Mouse (Mus musculus): ENCODE results near the gene Ccdc47. TPM values are rescaled to one million over a fixed set of nuclear protein-coding genes. Genes with fewer than 3 reads are reported as not detected.

Ccdc47 gene
- polyA plus RNA-seq, 1 experiment from 2014 or later = 96.3 TPM

DNA sequence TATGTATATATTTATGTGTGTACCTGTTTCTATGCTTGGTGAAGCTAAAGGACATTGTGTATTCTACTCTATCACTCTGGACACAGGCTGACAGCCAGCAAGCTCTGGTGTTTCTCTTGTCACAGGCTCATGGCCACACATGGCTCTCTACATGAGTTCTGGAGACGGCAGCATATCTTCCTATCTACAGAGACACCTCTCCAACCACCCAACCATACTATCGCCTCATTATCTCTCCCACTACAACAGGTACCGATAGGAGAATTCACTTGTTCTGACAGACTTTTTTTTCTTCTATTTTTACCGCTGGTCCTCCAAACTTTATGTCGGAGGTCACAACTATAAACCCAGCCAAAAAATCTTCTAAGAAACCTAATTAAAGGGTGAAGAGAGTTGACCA lies 23.9 kb downstream of the Ccdc47 start:
- Histone ChIP-seq H3K27ac (ENCODE audit: low read length) (no peak overlapping the region), H3K9ac (ENCODE audit: low read length) (no peak overlapping the region), H3K4me3 (ENCODE audit: low read length) (peak overlapping the region; percentile 84; the same call in 1 of the 2 replicates), H3K4me2 (ENCODE audit: low read depth, low read length) (peak overlapping the region; percentile 86), H3K36me3 (ENCODE audit: control insufficient read depth, insufficient read depth, low read length) (peaks cover under 1% of the 10 kb centered on the region; the same call in 1 of the 2 replicates), H3K27me3 (ENCODE audit: control insufficient read depth, insufficient read depth, low read depth, low read length) (no peaks in the 10 kb centered on the region), H3K4me1 (replicated peaks; ENCODE audit: control insufficient read depth, insufficient read depth, low read length) (peaks cover 15% of the 10 kb centered on the region), H3K9me3 (ENCODE audit: control insufficient read depth, low read length) (no peaks in the 10 kb centered on the region)
- 76% methylated on average over 5 of the region's 5 CpGs for WGBS
- no peak for ATAC-seq (ENCODE audit: low read depth)

DNA sequence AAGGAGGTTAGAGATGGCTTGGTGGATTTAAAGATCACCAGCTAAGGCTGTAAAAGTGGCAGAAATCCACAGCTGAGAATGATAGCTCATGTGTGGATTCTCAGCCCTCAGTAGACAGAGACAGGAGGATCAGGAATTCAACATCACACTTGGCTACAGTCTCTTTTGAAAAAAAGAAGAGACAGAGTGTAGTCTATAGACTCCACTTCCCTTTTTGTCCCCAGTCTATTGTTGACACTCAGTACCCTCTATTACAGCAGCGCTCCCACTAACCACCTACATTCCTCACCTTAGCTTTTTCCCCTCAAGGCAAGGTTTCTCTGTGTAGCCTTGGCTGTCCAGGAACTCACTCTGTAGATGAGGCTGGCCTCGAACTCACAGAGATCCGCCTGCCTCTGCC lies 24.4 kb downstream of the Ccdc47 start:
- Histone ChIP-seq H3K4me1 (replicated peaks; ENCODE audit: control insufficient read depth, insufficient read depth, low read length) (peaks cover 15% of the 10 kb centered on the region), H3K4me3 (ENCODE audit: low read length) (no peak overlapping the region), H3K9ac (ENCODE audit: low read length) (no peak overlapping the region), H3K4me2 (ENCODE audit: low read depth, low read length) (no peak overlapping the region), H3K27me3 (ENCODE audit: control insufficient read depth, insufficient read depth, low read depth, low read length) (no peaks in the 10 kb centered on the region), H3K36me3 (ENCODE audit: control insufficient read depth, insufficient read depth, low read length) (no peaks in the 10 kb centered on the region), H3K27ac (ENCODE audit: low read length) (no peak overlapping the region), H3K9me3 (ENCODE audit: control insufficient read depth, low read length) (no peaks in the 10 kb centered on the region)
- WGBS = 90% methylated on average over 3 of the region's 3 CpGs
- no peak for ATAC-seq (ENCODE audit: low read depth)

DNA sequence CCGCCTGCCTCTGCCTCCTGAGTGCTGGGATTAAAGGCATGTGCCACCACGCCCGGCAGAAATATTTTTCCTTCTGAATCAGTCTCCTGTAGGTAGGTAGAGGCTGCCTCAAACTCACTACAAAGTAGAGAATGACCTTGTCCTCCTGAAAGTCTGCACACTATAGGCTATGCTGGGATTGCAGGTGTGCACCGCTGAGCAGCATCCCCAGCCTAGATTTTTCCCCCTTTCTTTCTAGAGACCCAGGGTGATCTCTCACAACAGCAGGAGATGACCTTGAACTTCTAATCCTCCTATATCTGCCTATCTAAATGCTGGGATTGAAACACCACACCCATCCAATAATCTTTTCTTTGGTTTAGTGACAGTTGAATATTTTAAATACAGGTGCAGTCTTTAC lies 28.8 kb downstream of the Ccdc47 start:
- H3K9ac ChIP-seq (ENCODE audit: low read length) = no peak overlapping the region
- no peaks in the 10 kb centered on the region for H3K9me3 ChIP-seq (ENCODE audit: control insufficient read depth, low read length)
- peaks cover 2% of the 10 kb centered on the region for H3K4me1 ChIP-seq (replicated peaks; ENCODE audit: control insufficient read depth, insufficient read depth, low read length)
- H3K36me3 ChIP-seq (ENCODE audit: control insufficient read depth, insufficient read depth, low read length) = no peaks in the 10 kb centered on the region
- 89% methylated on average over 4 of the region's 4 CpGs for WGBS
- H3K27me3 ChIP-seq (ENCODE audit: control insufficient read depth, insufficient read depth, low read depth, low read length) = no peaks in the 10 kb centered on the region
- H3K27ac ChIP-seq (ENCODE audit: low read length) = no peak overlapping the region
- no peak overlapping the region for H3K4me3 ChIP-seq (ENCODE audit: low read length)
- H3K4me2 ChIP-seq (ENCODE audit: low read depth, low read length) = no peak overlapping the region
- no peak for ATAC-seq (ENCODE audit: low read depth)

DNA sequence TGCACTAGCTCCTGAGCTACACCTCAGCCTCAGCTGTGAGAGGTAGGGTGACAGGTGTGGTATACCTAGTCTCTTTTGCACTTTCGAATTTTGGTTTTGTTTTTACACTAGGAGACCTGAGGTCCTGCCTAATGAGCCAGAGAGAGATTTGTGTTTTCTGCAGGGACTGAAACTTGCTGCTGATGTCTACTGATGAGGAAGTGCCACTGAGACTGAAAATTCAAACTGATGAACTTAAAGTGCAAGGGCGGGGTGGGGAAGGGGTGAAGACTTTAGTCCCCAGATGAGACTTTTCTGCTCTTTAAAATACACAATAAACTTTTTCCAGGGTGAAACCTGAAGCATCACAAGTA lies 35.7 kb downstream of the Ccdc47 start:
- Histone ChIP-seq H3K9me3 (ENCODE audit: control insufficient read depth, low read length) (no peaks in the 10 kb centered on the region), H3K4me2 (ENCODE audit: low read depth, low read length) (no peak overlapping the region), H3K9ac (ENCODE audit: low read length) (no peak overlapping the region), H3K27ac (ENCODE audit: low read length) (no peak overlapping the region), H3K4me3 (ENCODE audit: low read length) (no peak overlapping the region), H3K36me3 (ENCODE audit: control insufficient read depth, insufficient read depth, low read length) (no peaks in the 10 kb centered on the region; the same call in 1 of the 2 replicates), H3K4me1 (replicated peaks; ENCODE audit: control insufficient read depth, insufficient read depth, low read length) (no peaks in the 10 kb centered on the region), H3K27me3 (ENCODE audit: control insufficient read depth, insufficient read depth, low read depth, low read length) (no peaks in the 10 kb centered on the region)
- ATAC-seq (ENCODE audit: low read depth) = no peak
- WGBS = 88% methylated on average over 2 of the region's 2 CpGs

DNA sequence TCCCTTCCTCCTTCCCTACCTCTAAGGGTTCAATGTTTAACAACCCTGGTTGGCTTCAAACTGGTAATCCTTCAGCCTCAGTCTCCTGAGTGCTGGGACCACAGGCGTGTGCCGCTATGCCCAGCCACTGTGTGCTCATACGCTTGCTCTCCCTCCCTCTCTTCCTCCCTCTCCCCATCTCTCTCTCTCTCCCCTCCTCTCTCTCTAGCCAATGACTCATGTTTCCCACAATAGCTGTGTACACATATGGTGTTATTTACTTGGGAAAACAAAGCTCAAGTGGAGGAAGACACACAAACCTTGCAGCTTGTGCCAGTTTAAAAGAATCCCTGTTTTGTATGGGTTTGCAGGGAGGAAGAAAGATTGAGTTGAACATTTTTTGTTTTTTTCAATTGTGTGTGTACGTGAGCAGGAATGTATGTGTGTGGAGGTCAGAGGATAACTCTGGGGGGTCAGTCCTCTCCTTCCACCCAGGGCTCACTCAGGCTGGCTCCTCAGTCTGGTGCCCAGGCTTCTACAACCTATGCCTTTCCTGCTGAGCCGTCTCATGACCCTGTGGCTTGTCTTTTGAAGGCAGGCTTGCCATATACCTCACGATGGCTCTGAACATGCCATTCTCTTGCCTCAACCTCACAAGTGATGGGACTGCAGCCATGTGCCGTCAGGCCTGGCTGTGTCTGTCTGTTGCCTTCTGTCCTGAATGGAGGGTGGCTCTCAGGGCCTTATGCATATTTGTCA lies 36.3 kb downstream of the Ccdc47 start:
- no peak for ATAC-seq (ENCODE audit: low read depth)
- WGBS = 69% methylated on average over 7 of the region's 7 CpGs
- no peaks in the 10 kb centered on the region for H3K4me1 ChIP-seq (replicated peaks; ENCODE audit: control insufficient read depth, insufficient read depth, low read length)
- no peak overlapping the region for H3K4me2 ChIP-seq (ENCODE audit: low read depth, low read length)
- H3K36me3 ChIP-seq (ENCODE audit: control insufficient read depth, insufficient read depth, low read length) = no peaks in the 10 kb centered on the region; the same call in 1 of the 2 replicates
- no peaks in the 10 kb centered on the region for H3K27me3 ChIP-seq (ENCODE audit: control insufficient read depth, insufficient read depth, low read depth, low read length)
- no peak overlapping the region for H3K27ac ChIP-seq (ENCODE audit: low read length)
- no peak overlapping the region for H3K4me3 ChIP-seq (ENCODE audit: low read length)
- H3K9ac ChIP-seq (ENCODE audit: low read length) = no peak overlapping the region
- H3K9me3 ChIP-seq (ENCODE audit: control insufficient read depth, low read length) = no peaks in the 10 kb centered on the region

DNA sequence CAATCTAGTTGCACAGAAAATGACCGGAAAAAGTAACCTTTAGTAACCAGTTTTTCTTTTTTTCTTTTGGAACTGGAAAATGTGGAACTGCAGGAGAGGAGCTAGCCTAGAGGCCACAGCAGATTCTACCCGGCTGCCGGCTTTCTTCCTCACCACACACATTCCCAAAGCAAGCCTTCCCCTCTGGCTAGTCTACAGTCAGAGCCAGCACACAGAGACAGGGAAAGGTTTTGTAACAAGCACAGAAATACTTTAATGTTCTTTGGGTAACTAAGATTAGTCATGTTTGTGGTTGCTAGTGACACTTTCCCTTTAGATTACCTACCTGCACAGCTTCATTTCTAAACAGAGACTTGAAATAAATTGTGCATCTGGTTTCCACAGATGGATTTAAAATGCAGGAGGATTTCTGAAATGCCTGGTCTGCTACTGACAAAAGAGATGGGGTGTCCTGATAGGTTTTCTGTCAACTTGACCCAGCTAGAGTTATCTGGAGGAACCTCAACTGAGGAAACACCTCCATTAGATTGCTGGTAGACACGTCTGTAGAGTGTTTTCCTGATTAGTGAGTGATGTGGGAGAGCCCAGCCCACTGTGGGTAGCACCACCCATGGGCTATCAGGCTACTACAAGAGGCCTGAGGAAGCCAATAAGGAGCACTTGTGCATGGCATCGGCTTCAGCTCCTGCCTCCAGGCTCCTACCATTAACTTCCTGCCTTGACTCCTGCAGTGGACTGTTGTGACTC lies 37.9 kb downstream of the Ccdc47 start:
- no peak overlapping the region for H3K4me3 ChIP-seq (ENCODE audit: low read length)
- no peaks in the 10 kb centered on the region for H3K9me3 ChIP-seq (ENCODE audit: control insufficient read depth, low read length)

DNA sequence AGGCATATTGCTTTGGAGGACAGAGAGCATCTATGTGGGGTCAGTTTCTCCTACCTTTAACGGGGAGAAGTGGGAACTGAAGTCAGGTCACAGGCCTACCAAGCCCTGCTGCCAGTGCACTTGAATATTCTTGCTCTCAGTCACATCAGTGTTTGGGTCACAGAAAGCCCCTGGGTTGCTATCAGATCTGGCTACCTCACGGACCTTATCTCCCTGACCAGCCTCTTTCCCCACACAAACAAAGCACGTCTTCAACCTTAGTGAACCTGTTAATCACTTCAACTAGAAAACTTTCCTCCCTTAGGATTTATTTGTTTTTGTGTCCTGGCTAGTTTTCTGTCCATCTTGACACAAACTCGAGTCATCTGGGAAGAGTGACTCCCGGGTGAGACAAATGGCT lies 39.8 kb downstream of the Ccdc47 start:
- no peaks in the 10 kb centered on the region for H3K27me3 ChIP-seq (ENCODE audit: control insufficient read depth, insufficient read depth, low read depth, low read length)
- H3K9ac ChIP-seq (ENCODE audit: low read length) = no peak overlapping the region
- ATAC-seq (ENCODE audit: low read depth) = no peak
- no peak overlapping the region for H3K4me3 ChIP-seq (ENCODE audit: low read length)
- WGBS = 52% methylated on average over 5 of the region's 5 CpGs
- no peak overlapping the region for H3K4me2 ChIP-seq (ENCODE audit: low read depth, low read length)
- H3K4me1 ChIP-seq (replicated peaks; ENCODE audit: control insufficient read depth, insufficient read depth, low read length) = no peaks in the 10 kb centered on the region
- H3K36me3 ChIP-seq (ENCODE audit: control insufficient read depth, insufficient read depth, low read length) = no peaks in the 10 kb centered on the region; the same call in none of the 2 replicates
- no peak overlapping the region for H3K27ac ChIP-seq (ENCODE audit: low read length)
- H3K9me3 ChIP-seq (ENCODE audit: control insufficient read depth, low read length) = no peaks in the 10 kb centered on the region

More for the DNA sequence above, 37.9 kb downstream of the Ccdc47 start:
- Histone ChIP-seq H3K4me1 (replicated peaks; ENCODE audit: control insufficient read depth, insufficient read depth, low read length) (no peaks in the 10 kb centered on the region), H3K27ac (ENCODE audit: low read length) (no peak overlapping the region), H3K4me2 (ENCODE audit: low read depth, low read length) (no peak overlapping the region), H3K9ac (ENCODE audit: low read length) (no peak overlapping the region), H3K27me3 (ENCODE audit: control insufficient read depth, insufficient read depth, low read depth, low read length) (no peaks in the 10 kb centered on the region), H3K36me3 (ENCODE audit: control insufficient read depth, insufficient read depth, low read length) (no peaks in the 10 kb centered on the region; the same call in 1 of the 2 replicates)
- WGBS = 69% methylated on average over 5 of the region's 5 CpGs
- ATAC-seq (ENCODE audit: low read depth) = no peak

DNA sequence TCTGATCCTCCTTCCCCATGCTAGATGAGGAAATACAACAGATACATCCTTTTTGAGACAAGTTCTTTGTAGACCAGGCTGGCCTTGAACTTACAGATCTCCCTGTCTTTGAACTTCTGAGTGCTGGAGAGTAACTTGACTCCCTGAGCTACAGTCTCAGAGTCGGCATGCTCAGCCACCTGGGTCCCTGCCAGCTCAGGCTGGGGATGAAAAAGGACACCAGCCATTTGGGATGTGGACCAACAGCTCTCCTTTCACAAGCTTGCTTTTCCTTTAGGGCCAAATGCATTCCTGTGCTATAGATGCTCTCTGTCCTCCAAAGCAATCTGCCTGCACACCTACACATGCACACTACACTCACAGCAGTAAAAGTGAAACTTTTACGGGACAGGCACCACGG lies 41.1 kb downstream of the Ccdc47 start:
- no peaks in the 10 kb centered on the region; the same call in 1 of the 2 replicates for H3K36me3 ChIP-seq (ENCODE audit: control insufficient read depth, insufficient read depth, low read length)
- WGBS = 53% methylated on average over 3 of the region's 3 CpGs
- no peak overlapping the region for H3K4me3 ChIP-seq (ENCODE audit: low read length)
- H3K4me2 ChIP-seq (ENCODE audit: low read depth, low read length) = no peak overlapping the region
- no peak for ATAC-seq (ENCODE audit: low read depth)
- no peak overlapping the region for H3K27ac ChIP-seq (ENCODE audit: low read length)
- no peak overlapping the region for H3K9ac ChIP-seq (ENCODE audit: low read length)
- H3K27me3 ChIP-seq (ENCODE audit: control insufficient read depth, insufficient read depth, low read depth, low read length) = no peaks in the 10 kb centered on the region
- H3K9me3 ChIP-seq (ENCODE audit: control insufficient read depth, low read length) = no peaks in the 10 kb centered on the region
- H3K4me1 ChIP-seq (replicated peaks; ENCODE audit: control insufficient read depth, insufficient read depth, low read length) = no peaks in the 10 kb centered on the region

DNA sequence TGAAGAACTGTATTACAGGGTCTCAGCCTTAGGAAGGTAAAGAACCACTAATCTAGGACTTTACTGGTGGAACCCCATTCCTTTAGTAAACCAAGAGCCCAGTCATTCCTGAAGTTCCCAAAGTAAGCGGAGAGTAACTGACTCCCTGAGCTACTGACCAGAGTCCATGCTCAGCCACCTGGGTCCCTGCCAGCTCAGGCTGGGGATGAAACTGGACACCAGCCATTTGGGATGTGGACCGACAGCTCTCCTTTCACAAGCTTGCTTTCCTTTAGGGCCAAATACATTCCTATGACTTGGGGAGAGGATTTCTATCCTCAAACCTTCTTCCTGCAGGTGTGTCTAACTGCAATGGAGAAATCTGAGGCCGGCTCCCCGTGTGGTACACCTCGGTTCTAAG lies 41.8 kb downstream of the Ccdc47 start:
- ATAC-seq (ENCODE audit: low read depth) = no peak
- Histone ChIP-seq H3K4me1 (replicated peaks; ENCODE audit: control insufficient read depth, insufficient read depth, low read length) (no peaks in the 10 kb centered on the region), H3K36me3 (ENCODE audit: control insufficient read depth, insufficient read depth, low read length) (peaks cover under 1% of the 10 kb centered on the region), H3K4me3 (ENCODE audit: low read length) (no peak overlapping the region), H3K27me3 (ENCODE audit: control insufficient read depth, insufficient read depth, low read depth, low read length) (no peaks in the 10 kb centered on the region), H3K9ac (ENCODE audit: low read length) (no peak overlapping the region), H3K4me2 (ENCODE audit: low read depth, low read length) (no peak overlapping the region), H3K27ac (ENCODE audit: low read length) (no peak overlapping the region), H3K9me3 (ENCODE audit: control insufficient read depth, low read length) (no peaks in the 10 kb centered on the region)
- WGBS = 71% methylated on average over 5 of the region's 5 CpGs
